Mouse (Mus musculus): ENCODE data around the gene Amh.
"Not testable (repeated sequence)": the region's sequence is repeated elsewhere in the genome, so short reads cannot be mapped to it uniquely, and the experiment has no call there.

Gene Amh

GRCm38 (mm10) chr10:80807057-80807627, 2.1 kb downstream of the Amh start:
- peak; percentile 89 to 90 for DNase-seq (ENCODE audit: low spot score in 2 of 2)

- no peak for DNase-seq (ENCODE audit: low spot score in 2 of 2)
These were observed 3.3 kb downstream of the Amh start for GRCm38 (mm10) chr10:80808099-80808984.

GRCm38 (mm10) chr10:80808985-80809632, 4.1 kb downstream of the Amh start:
- DNase-seq (ENCODE audit: low spot score in 2 of 2), result peak in 1 of 2 experiments; percentile 63

- no peak for DNase-seq (ENCODE audit: low spot score in 2 of 2)
These were observed 5.0 kb downstream of the Amh start for GRCm38 (mm10) chr10:80810084-80810483.

- no peak for DNase-seq (ENCODE audit: low spot score in 2 of 2)
These were observed 7.5 kb downstream of the Amh start for GRCm38 (mm10) chr10:80812391-80813041.

- no peak for DNase-seq (ENCODE audit: low spot score in 2 of 2)
These were observed 8.3 kb downstream of the Amh start, which contains the start of gene Jsrp1 for GRCm38 (mm10) chr10:80813366-80813765. Gene Jsrp1, minus strand, starts transcription at chr10:80813498.

GRCm38 (mm10) chr10:80814800-80815199, 9.8 kb downstream of the Amh start:
- DNase-seq (ENCODE audit: low spot score in 2 of 2), result no peak

GRCm38 (mm10) chr10:80816303-80816702, 11.3 kb downstream of the Amh start:
- DNase-seq (ENCODE audit: low spot score in 2 of 2), result not testable (repeated sequence)

- DNase-seq (ENCODE audit: low spot score in 2 of 2), result no peak
These were observed 12.1 kb downstream of the Amh start for GRCm38 (mm10) chr10:80817164-80817563.

- DNase-seq (ENCODE audit: low spot score in 2 of 2), result not testable (repeated sequence)
These were observed 12.9 kb downstream of the Amh start for GRCm38 (mm10) chr10:80817955-80818354.

- no peak for DNase-seq (ENCODE audit: low spot score in 2 of 2)
These were observed 13.7 kb downstream of the Amh start for GRCm38 (mm10) chr10:80818599-80819281.

GRCm38 (mm10) chr10:80819406-80819805, 14.4 kb downstream of the Amh start:
- no peak for DNase-seq (ENCODE audit: low spot score in 2 of 2)

- DNase-seq (ENCODE audit: low spot score in 2 of 2), result no peak
These were observed 16.9 kb downstream of the Amh start for GRCm38 (mm10) chr10:80821991-80822390.

- no peak for DNase-seq (ENCODE audit: low spot score in 2 of 2)
These were observed 17.5 kb downstream of the Amh start for GRCm38 (mm10) chr10:80822528-80822927.

- no peak for DNase-seq (ENCODE audit: low spot score in 2 of 2)
These were observed 18.3 kb downstream of the Amh start for GRCm38 (mm10) chr10:80823316-80823715.

- no peak for DNase-seq (ENCODE audit: low spot score in 2 of 2)
These were observed 19.0 kb downstream of the Amh start for GRCm38 (mm10) chr10:80823847-80824643.

GRCm38 (mm10) chr10:80824827-80825226, 19.8 kb downstream of the Amh start:
- no peak for DNase-seq (ENCODE audit: low spot score in 2 of 2)

- DNase-seq (ENCODE audit: low spot score in 2 of 2), result peak; percentile 100
These were observed 21.4 kb downstream of the Amh start, which contains the start of gene Oaz1 for GRCm38 (mm10) chr10:80826151-80827062. Gene Oaz1, plus strand, starts transcription at chr10:80826656.

Measured in right cerebral cortex, postnatal 36 days (tissue).